Mouse (Mus musculus) ES-Bruce4 (cell line): ENCODE data around the gene Ap3d1.

Experiments used
- CTCF ChIP-seq: IDR thresholded peaks from one replicate; pipeline ENCODE4 v1.8.1; 2011; ENCODE audit warnings: low read depth, low read length
- POLR2A ChIP-seq: IDR thresholded peaks from one replicate; pipeline ENCODE4 v1.8.1; 2011; ENCODE audit warnings: low read length; ENCODE audit not compliant: insufficient read depth

GRCm38 (mm10) chr10:80658194-80658840 lies 83.7 kb downstream of the Ap3d1 start:
- no peak for TF ChIP-seq CTCF
- TF ChIP-seq POLR2A, result no peak
